Mouse (Mus musculus): ENCODE results near the gene Flt3l. TPM values are rescaled to one million over a fixed set of nuclear protein-coding genes. Genes with fewer than 3 reads are reported as not detected.

Flt3l gene
- polyA plus RNA-seq (2016; fragmentation: Nextera tagmentation; extraction: Ambion mirVana): 1.4 and 1.5 TPM in 2 replicates

DNA sequence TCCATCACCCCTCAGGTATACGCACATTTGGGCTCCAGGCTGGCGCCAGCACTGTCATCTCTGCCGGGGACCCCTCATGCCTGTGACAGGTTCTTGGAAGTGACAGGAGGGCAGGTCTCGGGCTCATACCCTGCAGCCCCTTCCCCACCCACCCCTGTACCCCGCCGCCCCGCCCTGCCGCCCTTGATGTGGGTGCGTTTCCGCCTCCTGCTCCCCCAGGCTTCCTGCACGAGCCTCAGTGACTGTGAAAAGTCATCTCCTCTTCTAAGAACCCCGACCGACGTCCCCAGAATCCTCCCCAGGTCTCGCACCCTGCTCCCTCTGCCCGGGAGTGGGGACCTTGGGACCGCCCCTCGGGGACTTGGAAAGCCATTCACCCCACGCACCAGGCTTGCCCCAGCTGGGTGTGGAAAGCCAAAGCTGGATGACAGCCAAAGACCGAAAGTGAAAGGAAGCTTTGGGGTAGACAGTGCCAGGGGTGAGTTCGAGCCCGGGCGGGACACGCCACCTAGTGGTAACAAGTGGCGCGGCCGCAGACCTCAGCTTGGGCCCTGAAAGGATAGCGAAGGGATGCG lies at the start of gene Flt3l, which contains the start of gene Gm45713:
Gene Flt3l (minus strand): TSS at position 440 of the 575 bp plus-strand sequence.
Gene Gm45713 (minus strand): TSS at position 239 of the 575 bp plus-strand sequence.
- WGBS: 2% methylated on average over 29 of the region's 29 CpGs
- peak within 1 kb of the TSS; percentile 56 for H3K27ac ChIP-seq
- H3K27me3 ChIP-seq (ENCODE audit: low read depth, poor library complexity, severe bottlenecking): peaks cover 36% of the 10 kb centered on the region
- H3K4me1 ChIP-seq: peaks cover 13% of the 10 kb centered on the region
- 0 out of 2 replicates have a peak, but pooled peaks cover 4% of the 10 kb centered on the region for H3K36me3 ChIP-seq
- DNase-seq (ENCODE audit: low spot score): peak; percentile 88
- H3K4me3 ChIP-seq: peak within 1 kb of the TSS; percentile 57
- no peaks in the 10 kb centered on the region for H3K9me3 ChIP-seq (replicated peaks)

GRCm38 (mm10) chr7:45185921-45186320 lies 49.7 kb upstream of the Flt3l start:
- H3K4me3 ChIP-seq: no peak overlapping the region
- peaks cover 100% of the 10 kb centered on the region for H3K27me3 ChIP-seq (ENCODE audit: low read depth, poor library complexity, severe bottlenecking)
- WGBS: 54% methylated on average over 7 of the region's 7 CpGs

GRCm38 (mm10) chr7:45183672-45184071 lies 47.4 kb upstream of the Flt3l start:
- DNase-seq (ENCODE audit: low spot score): no peak
- Histone ChIP-seq H3K27me3 (ENCODE audit: low read depth, poor library complexity, severe bottlenecking) (peaks cover 100% of the 10 kb centered on the region), H3K9me3 (replicated peaks) (no peaks in the 10 kb centered on the region), H3K4me3 (no peak overlapping the region), H3K4me1 (peaks cover 54% of the 10 kb centered on the region), H3K27ac (no peak overlapping the region), H3K36me3 (no peaks in the 10 kb centered on the region)
- 71% methylated on average over 7 of the region's 7 CpGs for WGBS

More at GRCm38 (mm10) chr7:45185921-45186320, 49.7 kb upstream of the Flt3l start:
- Histone ChIP-seq H3K36me3 (no peaks in the 10 kb centered on the region), H3K27ac (peak overlapping the region; percentile 76), H3K4me1 (peaks cover 59% of the 10 kb centered on the region), H3K9me3 (replicated peaks) (no peaks in the 10 kb centered on the region)
- no peak for DNase-seq (ENCODE audit: low spot score)

DNA sequence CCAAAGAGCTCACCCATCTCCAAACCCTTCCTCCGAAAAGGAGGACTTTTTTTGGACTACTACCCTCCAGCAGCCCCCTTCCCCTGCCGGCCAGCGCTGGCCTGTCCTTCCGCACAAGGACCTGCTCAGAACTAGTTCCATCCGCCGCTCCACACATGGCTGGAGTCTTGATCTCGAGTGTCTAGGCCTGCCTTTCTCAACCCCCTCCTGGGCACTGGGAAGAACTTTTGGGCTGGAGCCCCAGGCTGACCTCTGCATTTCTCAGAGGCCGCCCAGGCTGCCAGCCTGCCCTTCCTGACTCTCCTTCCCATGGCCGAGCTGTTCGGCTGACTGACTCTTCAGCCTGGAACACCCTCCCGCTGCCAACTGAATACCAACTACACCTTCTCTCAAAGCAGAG lies 46.4 kb upstream of the Flt3l start:
- Histone ChIP-seq H3K9me3 (replicated peaks) (no peaks in the 10 kb centered on the region), H3K36me3 (no peaks in the 10 kb centered on the region), H3K27ac (no peak overlapping the region), H3K4me3 (peak overlapping the region; percentile 41), H3K27me3 (ENCODE audit: low read depth, poor library complexity, severe bottlenecking) (peaks cover 100% of the 10 kb centered on the region), H3K4me1 (peaks cover 51% of the 10 kb centered on the region)
- DNase-seq (ENCODE audit: low spot score): no peak
- 19% methylated on average over 11 of the region's 11 CpGs for WGBS

DNA sequence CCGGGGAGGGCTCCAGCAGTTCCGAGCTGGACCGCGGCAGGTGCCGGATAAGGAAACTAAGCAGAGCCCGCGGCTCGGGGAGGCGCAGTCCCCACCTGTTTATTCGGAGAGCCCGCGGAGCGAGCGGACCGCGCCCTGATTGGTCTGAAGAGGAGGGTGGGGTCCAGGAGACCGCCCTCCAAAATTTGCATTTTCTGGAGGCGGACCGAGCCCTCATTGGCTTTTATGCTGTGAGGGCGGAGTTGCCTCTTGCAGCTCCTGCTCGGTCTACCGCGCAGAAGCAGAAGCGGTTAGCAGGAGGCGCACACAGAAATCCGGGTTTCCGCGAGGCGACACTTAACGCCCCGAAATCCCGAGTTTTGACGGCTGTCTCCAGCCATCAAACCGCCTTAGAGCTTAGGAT lies 46.0 kb upstream of the Flt3l start:
- Histone ChIP-seq H3K36me3 (no peaks in the 10 kb centered on the region), H3K9me3 (replicated peaks) (no peaks in the 10 kb centered on the region), H3K4me3 (peak overlapping the region; percentile 41), H3K27me3 (ENCODE audit: low read depth, poor library complexity, severe bottlenecking) (peaks cover 100% of the 10 kb centered on the region), H3K27ac (no peak overlapping the region), H3K4me1 (peaks cover 51% of the 10 kb centered on the region)
- WGBS: under 1% methylated on average over 34 of the region's 34 CpGs
- DNase-seq (ENCODE audit: low spot score): peak; percentile 90

DNA sequence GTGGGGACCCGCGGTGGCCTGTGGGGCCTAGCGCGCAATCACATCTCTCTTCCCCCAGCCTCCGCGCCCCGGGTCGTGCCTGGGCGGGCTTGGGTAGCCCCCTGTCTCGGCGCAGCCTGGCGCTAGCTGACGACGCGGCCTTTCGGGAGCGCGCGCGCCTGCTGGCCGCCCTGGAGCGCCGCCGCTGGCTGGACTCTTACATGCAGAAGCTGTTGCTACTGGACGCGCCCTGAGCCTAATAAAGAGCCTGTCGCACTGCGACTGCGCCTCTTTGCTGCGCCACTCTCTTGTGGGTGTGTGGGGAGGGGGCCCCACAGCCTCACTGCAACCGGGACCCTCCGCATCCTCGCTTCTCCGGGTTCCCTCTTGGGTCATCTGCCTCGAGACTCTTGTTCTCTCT lies 45.3 kb upstream of the Flt3l start:
- Histone ChIP-seq H3K27me3 (ENCODE audit: low read depth, poor library complexity, severe bottlenecking) (peaks cover 100% of the 10 kb centered on the region), H3K4me1 (peaks cover 45% of the 10 kb centered on the region), H3K9me3 (replicated peaks) (no peaks in the 10 kb centered on the region), H3K4me3 (peak overlapping the region; percentile 30), H3K36me3 (no peaks in the 10 kb centered on the region), H3K27ac (no peak overlapping the region)
- no peak for DNase-seq (ENCODE audit: low spot score)
- WGBS: 5% methylated on average over 35 of the region's 35 CpGs

- no peak for DNase-seq (ENCODE audit: low spot score)
- H3K4me3 ChIP-seq: peak within 1 kb of the TSS; percentile 30
- no peak within 1 kb of the TSS for H3K27ac ChIP-seq
- no peaks in the 10 kb centered on the region for H3K9me3 ChIP-seq (replicated peaks)
- peaks cover 100% of the 10 kb centered on the region for H3K27me3 ChIP-seq (ENCODE audit: low read depth, poor library complexity, severe bottlenecking)
- WGBS: 16% methylated on average over 20 of the region's 20 CpGs
- H3K36me3 ChIP-seq: no peaks in the 10 kb centered on the region
- peaks cover 45% of the 10 kb centered on the region for H3K4me1 ChIP-seq
Measured at GRCm38 (mm10) chr7:45180896-45181477, 44.8 kb upstream of the Flt3l start, which contains the start of gene Pth2. TSS of gene Pth2 (plus strand) at chr7:45180995.

GRCm38 (mm10) chr7:45179469-45179868 lies 43.2 kb upstream of the Flt3l start, which contains the start of gene Gfy:
TSS of gene Gfy (minus strand) at chr7:45179569.
- H3K27me3 ChIP-seq (ENCODE audit: low read depth, poor library complexity, severe bottlenecking): peaks cover 100% of the 10 kb centered on the region
- DNase-seq (ENCODE audit: low spot score): no peak
- WGBS: 22% methylated on average over 7 of the region's 7 CpGs
- H3K27ac ChIP-seq: no peak within 1 kb of the TSS
- H3K36me3 ChIP-seq: no peaks in the 10 kb centered on the region
- no peaks in the 10 kb centered on the region for H3K9me3 ChIP-seq (replicated peaks)
- no peak within 1 kb of the TSS for H3K4me3 ChIP-seq
- peaks cover 44% of the 10 kb centered on the region for H3K4me1 ChIP-seq

- no peaks in the 10 kb centered on the region for H3K36me3 ChIP-seq
- H3K9me3 ChIP-seq (replicated peaks): no peaks in the 10 kb centered on the region
- no peak for DNase-seq (ENCODE audit: low spot score)
- H3K4me3 ChIP-seq: no peak overlapping the region
- H3K27me3 ChIP-seq (ENCODE audit: low read depth, poor library complexity, severe bottlenecking): peaks cover 99% of the 10 kb centered on the region
- H3K4me1 ChIP-seq: peaks cover 42% of the 10 kb centered on the region
- WGBS: 29% methylated on average over 7 of the region's 7 CpGs
- H3K27ac ChIP-seq: no peak overlapping the region
Measured at GRCm38 (mm10) chr7:45178550-45178949, 42.3 kb upstream of the Flt3l start.

- Histone ChIP-seq H3K36me3 (no peaks in the 10 kb centered on the region), H3K4me3 (peak overlapping the region; percentile 40), H3K27ac (peak overlapping the region; percentile 26; the same call in 1 of the 2 replicates), H3K9me3 (replicated peaks) (no peaks in the 10 kb centered on the region), H3K4me1 (peaks cover 26% of the 10 kb centered on the region), H3K27me3 (ENCODE audit: low read depth, poor library complexity, severe bottlenecking) (peaks cover 98% of the 10 kb centered on the region)
- 3% methylated on average over 31 of the region's 31 CpGs for WGBS
- DNase-seq (ENCODE audit: low spot score): peak; percentile 46
Measured at GRCm38 (mm10) chr7:45176356-45176755, 40.1 kb upstream of the Flt3l start.

DNA sequence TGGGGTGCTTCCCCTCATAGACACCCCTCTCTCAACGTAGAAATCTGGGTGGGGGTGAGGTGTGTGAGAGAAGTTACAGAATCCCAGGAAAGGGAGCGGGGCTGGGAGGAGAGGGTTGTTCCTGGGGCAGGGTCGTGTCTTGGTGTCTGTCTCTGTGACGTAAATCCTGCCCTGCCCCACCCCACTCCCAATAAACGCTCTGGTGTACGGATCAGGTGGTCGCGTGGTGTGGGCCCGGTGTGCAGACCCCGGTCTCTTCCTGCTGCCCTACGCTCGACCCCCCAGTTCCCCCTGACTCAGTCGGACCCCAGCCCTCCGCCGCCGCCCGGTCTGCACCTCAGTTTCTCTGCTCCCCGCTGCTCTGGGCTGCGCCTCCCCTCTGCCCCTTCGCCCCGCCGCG lies 39.7 kb upstream of the Flt3l start:
- peaks cover 22% of the 10 kb centered on the region for H3K4me1 ChIP-seq
- H3K9me3 ChIP-seq (replicated peaks): no peaks in the 10 kb centered on the region
- H3K36me3 ChIP-seq: no peaks in the 10 kb centered on the region
- 2% methylated on average over 23 of the region's 23 CpGs for WGBS
- no peak for DNase-seq (ENCODE audit: low spot score)
- peaks cover 98% of the 10 kb centered on the region for H3K27me3 ChIP-seq (ENCODE audit: low read depth, poor library complexity, severe bottlenecking)
- peak overlapping the region; percentile 40 for H3K4me3 ChIP-seq
- peak overlapping the region; percentile 26; the same call in 1 of the 2 replicates for H3K27ac ChIP-seq

GRCm38 (mm10) chr7:45175398-45175797 lies 39.2 kb upstream of the Flt3l start:
- Histone ChIP-seq H3K4me3 (peak overlapping the region; percentile 40; the same call in 1 of the 2 replicates), H3K36me3 (no peaks in the 10 kb centered on the region), H3K27me3 (ENCODE audit: low read depth, poor library complexity, severe bottlenecking) (peaks cover 98% of the 10 kb centered on the region), H3K27ac (no peak overlapping the region), H3K9me3 (replicated peaks) (peaks cover 5% of the 10 kb centered on the region; the same call in 1 of the 2 replicates), H3K4me1 (peaks cover 17% of the 10 kb centered on the region)
- 3% methylated on average over 13 of the region's 13 CpGs for WGBS
- peak; percentile 51 for DNase-seq (ENCODE audit: low spot score)

DNA sequence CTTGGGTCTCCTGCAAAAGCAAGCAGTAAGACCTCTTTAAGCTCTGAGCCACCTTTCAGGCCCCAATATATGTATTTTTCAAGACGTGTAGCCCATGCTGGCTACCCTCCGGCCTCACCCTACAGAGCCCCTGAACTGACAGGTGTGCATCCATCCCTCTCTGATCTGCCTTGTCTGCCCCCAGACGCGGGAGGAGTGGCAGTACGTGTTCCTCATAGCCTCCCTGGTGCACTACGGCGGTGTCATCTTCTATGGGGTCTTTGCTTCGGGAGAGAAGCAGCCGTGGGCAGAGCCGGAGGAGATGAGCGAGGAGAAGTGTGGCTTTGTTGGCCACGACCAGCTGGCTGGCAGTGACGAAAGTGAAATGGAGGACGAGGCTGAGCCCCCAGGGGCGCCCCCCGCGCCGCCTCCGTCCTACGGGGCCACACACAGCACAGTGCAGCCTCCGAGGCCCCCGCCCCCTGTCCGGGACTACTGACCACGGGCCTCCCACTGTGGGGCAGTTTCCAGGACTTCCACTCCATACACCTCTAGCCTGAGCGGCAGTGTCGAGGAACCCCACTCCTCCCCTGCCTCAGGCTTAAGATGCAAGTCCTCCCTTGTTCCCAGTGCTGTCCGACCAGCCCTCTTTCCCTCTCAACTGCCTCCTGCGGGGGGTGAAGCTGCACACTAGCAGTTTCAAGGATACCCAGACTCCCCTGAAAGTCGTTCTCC lies 38.5 kb upstream of the Flt3l start:
- H3K27ac ChIP-seq: no peak overlapping the region
- H3K4me1 ChIP-seq: peaks cover 17% of the 10 kb centered on the region
- H3K9me3 ChIP-seq (replicated peaks): peaks cover 12% of the 10 kb centered on the region
- 6% methylated on average over 28 of the region's 29 CpGs for WGBS
- peak; percentile 47 for DNase-seq (ENCODE audit: low spot score)
- peak overlapping the region; percentile 29 for H3K4me3 ChIP-seq
- peaks cover 98% of the 10 kb centered on the region for H3K27me3 ChIP-seq (ENCODE audit: low read depth, poor library complexity, severe bottlenecking)
- H3K36me3 ChIP-seq: peaks cover 3% of the 10 kb centered on the region; the same call in 1 of the 2 replicates
